Mouse (Mus musculus) thymus, adult 2 months (tissue): ENCODE measurements around the gene Tiam2.

ENCODE experiments used
- CTCF ChIP-seq: fragments of 200-500 bp; IDR thresholded peaks from 2 replicates; pipeline ENCODE4 v1.5.1; 2012; ENCODE audit warnings: mild to moderate bottlenecking, control low read depth, low read length, moderate library complexity, borderline replicate concordance; ENCODE audit not compliant: control insufficient read depth, poor library complexity, insufficient read depth; ENCODE audit errors: extremely low read depth
- POLR2A ChIP-seq: fragments of 200-500 bp; IDR thresholded peaks from 2 replicates; pipeline ENCODE4 v1.6.1; 2012; ENCODE audit warnings: mild to moderate bottlenecking, low read length, control low read depth, moderate library complexity; ENCODE audit not compliant: control insufficient read depth, poor library complexity, insufficient read depth; ENCODE audit errors: extremely low read depth

GRCm38 (mm10) chr17:3562405-3562804 is 236.0 kb downstream of the Tiam2 start:
- TF ChIP-seq CTCF, result no peak
- no peak for TF ChIP-seq POLR2A
